Mouse (Mus musculus) ES-Bruce4 (cell line): ENCODE data around the gene Pigk. TPM values are rescaled to one million over a fixed set of nuclear protein-coding genes. Genes with fewer than 3 reads are reported as not detected.

Source experiments
- H3K27ac ChIP-seq: 2 replicates; pipeline ENCODE4 v1.5.1; 2012; ENCODE audit warnings: low read length, inconsistent platforms; ENCODE audit not compliant: insufficient read depth
- H3K27me3 ChIP-seq: 2 replicates; pipeline ENCODE4 v1.6.1; 2012; ENCODE audit warnings: mild to moderate bottlenecking, low read length, inconsistent platforms; ENCODE audit not compliant: control insufficient read depth, poor library complexity, insufficient read depth, severe bottlenecking
- H3K36me3 ChIP-seq: 2 replicates; pipeline ENCODE4 v1.6.1; 2012; ENCODE audit warnings: inconsistent platforms, mild to moderate bottlenecking, low read length, moderate library complexity; ENCODE audit not compliant: control insufficient read depth, poor library complexity, insufficient read depth, severe bottlenecking
- H3K4me1 ChIP-seq: one replicate; pipeline ENCODE4 v1.8.1; 2011; ENCODE audit warnings: low read length; ENCODE audit not compliant: control insufficient read depth, insufficient read depth
- H3K4me3 ChIP-seq: 2 replicates; pipeline ENCODE4 v1.5.1; 2011; ENCODE audit warnings: low read depth, mild to moderate bottlenecking, low read length
- H3K9ac ChIP-seq: 2 replicates; pipeline ENCODE4 v1.6.1; 2012; ENCODE audit warnings: low read depth, mild to moderate bottlenecking, inconsistent platforms; ENCODE audit not compliant: poor library complexity, severe bottlenecking
- H3K9me3 ChIP-seq: replicated peaks from 2 replicates; pipeline ENCODE4 v1.6.1; 2012; ENCODE audit warnings: mild to moderate bottlenecking, low read length, inconsistent platforms; ENCODE audit not compliant: control insufficient read depth, poor library complexity, insufficient read depth, severe bottlenecking
- CTCF ChIP-seq: IDR thresholded peaks from one replicate; pipeline ENCODE4 v1.8.1; 2011; ENCODE audit warnings: low read depth, low read length
- EP300 ChIP-seq: IDR thresholded peaks from 2 replicates; pipeline ENCODE4 v1.6.1; 2011; ENCODE audit warnings: low read depth, low read length; ENCODE audit not compliant: insufficient read depth
- POLR2A ChIP-seq: IDR thresholded peaks from one replicate; pipeline ENCODE4 v1.8.1; 2011; ENCODE audit warnings: low read length; ENCODE audit not compliant: insufficient read depth
- polyA plus RNA-seq: library from polyadenylated mRNA; stranded (reverse); fragments of >200 nt; gene quantifications from 2 replicates; pipeline ENCODE4 v1.2.4, GENCODE M21; 2011; ENCODE audit warnings: low read depth; ENCODE audit not compliant: missing spikeins, insufficient read depth, insufficient read length

The Pigk gene
- polyA plus RNA-seq, 1 experiment = 23.8 TPM

DNA sequence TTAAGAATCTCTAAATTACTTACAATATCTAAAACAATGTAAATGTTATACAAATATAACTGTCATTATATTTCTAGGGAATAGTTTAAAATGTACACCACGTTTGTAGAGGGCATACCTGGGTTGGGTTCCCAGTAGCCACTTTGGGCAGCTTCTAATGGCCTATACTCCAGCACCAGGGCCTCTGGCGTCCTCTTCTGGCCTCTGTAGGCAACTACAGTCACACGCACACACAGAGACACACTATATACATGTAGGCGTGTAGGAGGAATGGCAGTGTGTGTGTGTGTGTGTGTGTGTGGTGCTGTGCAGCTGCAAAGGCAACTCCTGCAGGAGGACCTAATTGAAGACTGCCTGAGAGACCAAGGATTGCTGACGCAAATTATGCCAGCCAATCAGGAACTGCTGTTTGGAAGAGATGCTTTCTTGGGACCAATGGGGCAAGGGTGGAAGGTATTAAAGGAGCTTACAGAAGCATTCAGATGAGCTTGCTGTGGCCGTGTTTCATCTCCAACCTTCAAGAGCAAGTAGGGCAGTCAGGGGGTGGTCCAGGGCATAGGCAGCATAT lies 161.9 kb downstream of the Pigk start:
- Histone ChIP-seq H3K9ac (no peak overlapping the region), H3K4me3 (no peak overlapping the region), H3K27me3 (no peaks in the 10 kb centered on the region), H3K27ac (no peak overlapping the region), H3K36me3 (no peaks in the 10 kb centered on the region), H3K4me1 (no peaks in the 10 kb centered on the region), H3K9me3 (no peaks in the 10 kb centered on the region)
- TF ChIP-seq POLR2A (no peak), CTCF (peak; percentile 29)

DNA sequence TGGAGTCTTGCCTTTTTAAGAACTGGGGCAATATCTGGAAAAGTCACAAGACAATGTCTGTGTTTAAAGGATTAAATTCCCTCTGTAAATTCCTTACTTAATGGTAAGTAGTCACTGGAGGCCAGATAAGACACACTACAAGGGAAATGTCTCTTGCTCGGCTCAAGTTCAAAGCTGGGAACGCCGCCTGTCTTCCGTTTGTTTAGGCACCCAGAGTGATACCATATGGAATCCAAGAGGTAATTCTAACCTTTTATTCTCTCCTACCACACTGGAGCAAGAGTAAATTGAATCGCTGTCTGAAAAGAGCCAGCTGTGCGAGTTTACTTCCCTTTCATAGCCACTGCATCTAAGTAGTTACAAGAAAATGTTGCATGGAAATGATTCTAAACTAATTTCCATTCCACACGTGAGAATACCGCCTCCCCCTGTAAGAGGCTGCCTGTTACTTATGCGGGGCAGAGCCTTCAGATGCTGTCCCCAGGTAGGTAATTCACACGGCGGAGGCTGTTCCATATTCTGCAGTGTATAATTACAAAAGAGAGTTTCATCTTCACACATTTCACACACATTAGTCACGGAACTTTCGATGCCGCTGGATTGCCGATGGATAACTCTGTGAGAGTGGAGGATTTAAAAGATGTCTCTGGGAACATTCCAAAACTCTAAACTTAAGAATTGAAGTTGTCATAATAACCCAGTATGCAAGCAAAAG lies 166.4 kb downstream of the Pigk start:
- H3K27ac ChIP-seq = no peak overlapping the region
- TF ChIP-seq POLR2A (no peak), CTCF (no peak), EP300 (no peak)
- no peak overlapping the region for H3K4me3 ChIP-seq
- H3K9me3 ChIP-seq = no peaks in the 10 kb centered on the region
- H3K4me1 ChIP-seq = no peaks in the 10 kb centered on the region
- no peaks in the 10 kb centered on the region for H3K36me3 ChIP-seq
- H3K27me3 ChIP-seq = no peaks in the 10 kb centered on the region
- no peak overlapping the region for H3K9ac ChIP-seq

DNA sequence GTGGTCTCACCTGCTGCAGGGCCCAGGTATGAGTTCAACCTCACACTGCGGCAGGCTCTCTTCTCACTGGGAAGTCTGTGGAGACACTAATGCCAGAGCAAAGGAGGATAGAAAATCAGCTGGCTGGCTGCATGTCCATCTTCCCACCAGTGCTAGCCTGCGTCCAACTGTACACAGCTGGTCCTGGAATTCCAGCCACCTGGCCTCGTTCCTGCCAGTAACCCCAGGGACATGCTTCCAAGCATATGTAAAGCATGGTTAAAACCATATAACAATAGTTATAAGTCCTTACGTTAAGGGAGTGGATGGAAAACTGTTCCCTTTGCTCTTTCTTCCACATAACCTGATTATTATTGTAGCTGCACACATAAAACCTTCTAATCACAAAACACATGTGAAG lies 167.8 kb downstream of the Pigk start:
- Histone ChIP-seq H3K9me3 (no peaks in the 10 kb centered on the region), H3K4me3 (no peak overlapping the region), H3K4me1 (no peaks in the 10 kb centered on the region), H3K36me3 (no peaks in the 10 kb centered on the region), H3K9ac (no peak overlapping the region), H3K27me3 (no peaks in the 10 kb centered on the region), H3K27ac (no peak overlapping the region)
- no peak for TF ChIP-seq CTCF
- TF ChIP-seq POLR2A = no peak
- TF ChIP-seq EP300 = no peak

DNA sequence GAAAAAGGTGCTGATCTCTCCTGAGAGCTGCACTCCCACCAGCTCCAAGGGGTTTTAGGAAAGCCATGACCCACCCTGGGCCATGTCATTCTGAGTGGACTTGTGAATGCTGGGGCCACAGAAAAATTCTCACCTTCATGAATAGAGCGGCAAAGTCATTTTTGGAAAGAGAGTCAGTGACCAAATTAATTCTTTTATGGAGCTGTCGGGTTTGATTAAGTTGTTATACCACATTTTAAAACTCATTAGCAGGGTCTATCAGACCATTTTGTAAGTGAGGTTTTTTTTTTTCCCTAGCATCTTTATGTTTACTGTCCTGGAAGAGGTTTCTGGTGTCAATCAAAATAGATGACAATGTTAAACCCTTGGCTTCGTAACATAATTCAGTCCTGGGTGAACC lies 169.7 kb downstream of the Pigk start:
- no peaks in the 10 kb centered on the region for H3K4me1 ChIP-seq
- no peak overlapping the region for H3K27ac ChIP-seq
- H3K36me3 ChIP-seq = no peaks in the 10 kb centered on the region
- H3K9ac ChIP-seq = no peak overlapping the region
- H3K4me3 ChIP-seq = no peak overlapping the region
- H3K9me3 ChIP-seq = no peaks in the 10 kb centered on the region
- H3K27me3 ChIP-seq = no peaks in the 10 kb centered on the region
- no peak for TF ChIP-seq CTCF
- no peak for TF ChIP-seq EP300
- TF ChIP-seq POLR2A = no peak

DNA sequence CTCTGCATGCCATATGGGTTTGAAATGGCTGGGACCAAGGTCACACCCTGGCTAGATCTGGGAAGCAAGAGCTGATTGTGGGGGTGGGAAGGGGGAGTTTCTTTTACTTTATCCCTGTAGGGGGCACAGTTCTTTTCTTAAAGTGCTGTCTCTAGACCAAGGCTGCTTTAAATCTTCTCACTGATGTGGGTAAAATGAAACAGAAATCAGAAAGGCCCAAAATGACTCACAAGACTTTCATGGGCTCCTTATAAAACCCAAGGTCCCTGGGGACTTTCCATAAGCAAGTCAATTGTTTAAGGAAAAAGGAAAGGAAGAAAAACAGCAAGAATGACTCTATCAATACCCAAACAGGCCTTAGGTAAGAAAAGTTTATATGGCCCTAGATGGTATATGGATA lies 172.8 kb downstream of the Pigk start:
- Histone ChIP-seq H3K27ac (no peak overlapping the region), H3K9ac (no peak overlapping the region), H3K4me1 (no peaks in the 10 kb centered on the region), H3K9me3 (no peaks in the 10 kb centered on the region), H3K27me3 (no peaks in the 10 kb centered on the region), H3K36me3 (no peaks in the 10 kb centered on the region), H3K4me3 (no peak overlapping the region)
- TF ChIP-seq EP300 = no peak
- no peak for TF ChIP-seq POLR2A
- no peak for TF ChIP-seq CTCF

DNA sequence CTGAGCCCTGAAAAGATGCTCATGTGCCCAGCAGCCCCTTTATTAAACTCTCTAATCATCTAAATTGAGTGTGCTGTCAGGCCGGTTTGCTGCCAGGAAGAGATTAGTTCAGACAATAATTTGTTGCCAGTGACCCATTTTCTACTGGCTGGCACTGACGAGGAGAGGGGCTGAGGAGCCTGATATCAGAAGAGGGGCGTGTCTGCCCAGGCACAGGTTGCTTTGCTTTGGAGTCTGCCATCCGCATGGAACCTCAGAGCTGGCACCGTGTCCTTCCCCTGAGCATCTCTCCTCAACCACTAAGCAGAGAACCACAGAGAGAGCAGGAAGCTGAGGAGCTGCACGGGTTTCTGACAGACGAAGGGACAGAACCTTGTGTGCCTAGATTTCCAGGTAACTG lies 174.2 kb downstream of the Pigk start:
- Histone ChIP-seq H3K9ac (no peak overlapping the region), H3K4me3 (no peak overlapping the region), H3K9me3 (no peaks in the 10 kb centered on the region), H3K36me3 (no peaks in the 10 kb centered on the region), H3K27me3 (no peaks in the 10 kb centered on the region), H3K27ac (no peak overlapping the region), H3K4me1 (no peaks in the 10 kb centered on the region)
- TF ChIP-seq POLR2A = no peak
- TF ChIP-seq EP300 = no peak
- no peak for TF ChIP-seq CTCF
